Mouse (Mus musculus) intestine, embryonic 15.5 days (tissue): ENCODE results near the gene Surf6. TPM values are rescaled to one million over a fixed set of nuclear protein-coding genes. Genes with fewer than 3 reads are reported as not detected.
"Not testable (repeated sequence)": the region's sequence is repeated elsewhere in the genome, so short reads cannot be mapped to it uniquely, and the experiment has no call there.

ENCODE experiments used
- ATAC-seq: fragments of 200-750 bp; cut with Nextera tagmentation; 2 replicates; pipeline ENCODE4 v1.8.0; 2017; ENCODE audit warnings: moderate TSS enrichment, moderate library complexity
- H3K27ac ChIP-seq: fragments of 300-500 bp; sonication (generic); 2 replicates; pipeline ENCODE4 v1.5.1; 2015; ENCODE audit warnings: mild to moderate bottlenecking, inconsistent platforms
- H3K27me3 ChIP-seq: fragments of 300-500 bp; sonication (generic); replicated peaks from 2 replicates; pipeline ENCODE4 v1.6.1; 2015; ENCODE audit warnings: inconsistent platforms
- H3K36me3 ChIP-seq: fragments of 300-500 bp; sonication (generic); 2 replicates; pipeline ENCODE4 v1.6.1; 2015; ENCODE audit warnings: inconsistent platforms
- H3K4me1 ChIP-seq: fragments of 300-500 bp; sonication (generic); replicated peaks from 2 replicates; pipeline ENCODE4 v1.6.1; 2015; ENCODE audit warnings: inconsistent platforms
- H3K4me2 ChIP-seq: fragments of 300-500 bp; sonication (generic); replicated peaks from 2 replicates; pipeline ENCODE4 v1.6.1; 2015; ENCODE audit warnings: mild to moderate bottlenecking, inconsistent platforms
- H3K4me3 ChIP-seq: fragments of 300-500 bp; sonication (generic); replicated peaks from 2 replicates; pipeline ENCODE4 v1.5.1; 2015; ENCODE audit warnings: inconsistent platforms
- H3K9ac ChIP-seq: fragments of 300-500 bp; sonication (generic); 2 replicates; pipeline ENCODE4 v1.6.1; 2015; ENCODE audit warnings: inconsistent platforms
- H3K9me3 ChIP-seq: fragments of 300-500 bp; sonication (generic); 2 replicates; pipeline ENCODE4 v1.6.1; 2016; ENCODE audit warnings: inconsistent platforms
- WGBS: fragments of 180-500 bp; shearing (Covaris S2); methylation state at CpG from one replicate; pipeline ENCODE4 v1.1.7; 2015; 5-methylcytosine and 5-hydroxymethylcytosine counted together
- polyA plus RNA-seq: library from polyadenylated mRNA; unstranded; fragments of >200 nt; fragmentation: Nextera tagmentation; extraction: Ambion mirVana; gene quantifications from 2 replicates; pipeline ENCODE4 v1.2.1, GENCODE M21; 2015

Surf6 gene
- polyA plus RNA-seq, 1 experiment from 2014 or later: 23.0 TPM

- Histone ChIP-seq H3K4me2 (peak within 1 kb of the TSS; percentile 84), H3K27me3 (no peaks in the 10 kb centered on the region), H3K9ac (peak within 1 kb of the TSS; percentile 81), H3K9me3 (no peaks in the 10 kb centered on the region), H3K4me1 (peaks cover 27% of the 10 kb centered on the region), H3K27ac (peak within 1 kb of the TSS; percentile 88), H3K4me3 (peak within 1 kb of the TSS; percentile 60), H3K36me3 (peaks cover 30% of the 10 kb centered on the region)
- WGBS: 0% methylated on average over 73 of the region's 74 CpGs
- ATAC-seq: peak; percentile 96
These were observed 7.7 kb upstream of the Surf6 start, which contains the start of the genes Med22 and Rpl7a for GRCm38 (mm10) chr2:26910124-26910993. TSS of gene Med22 (minus strand) at chr2:26910677. TSS of gene Rpl7a (plus strand) at chr2:26910764.

- Histone ChIP-seq H3K36me3 (peaks cover 30% of the 10 kb centered on the region), H3K27me3 (no peaks in the 10 kb centered on the region), H3K4me2 (peak overlapping the region; percentile 60), H3K4me3 (peak overlapping the region; percentile 60), H3K4me1 (peaks cover 22% of the 10 kb centered on the region), H3K9ac (peak overlapping the region; percentile 63), H3K27ac (peak overlapping the region; percentile 81; the same call in 1 of the 2 replicates), H3K9me3 (no peaks in the 10 kb centered on the region)
- no peak for ATAC-seq
These were observed 6.7 kb upstream of the Surf6 start for GRCm38 (mm10) chr2:26909387-26909784.

- 63% methylated on average over 18 of the region's 18 CpGs for WGBS
- H3K9ac ChIP-seq: peak overlapping the region; percentile 33
- H3K36me3 ChIP-seq: peaks cover 29% of the 10 kb centered on the region
- H3K4me2 ChIP-seq: peak overlapping the region; percentile 60
- ATAC-seq: no peak
- peaks cover 25% of the 10 kb centered on the region for H3K4me1 ChIP-seq
- no peaks in the 10 kb centered on the region for H3K27me3 ChIP-seq
- peak overlapping the region; percentile 60 for H3K4me3 ChIP-seq
- no peak overlapping the region for H3K27ac ChIP-seq
- no peaks in the 10 kb centered on the region for H3K9me3 ChIP-seq
These were observed 6.2 kb upstream of the Surf6 start for GRCm38 (mm10) chr2:26908710-26909386.

DNA sequence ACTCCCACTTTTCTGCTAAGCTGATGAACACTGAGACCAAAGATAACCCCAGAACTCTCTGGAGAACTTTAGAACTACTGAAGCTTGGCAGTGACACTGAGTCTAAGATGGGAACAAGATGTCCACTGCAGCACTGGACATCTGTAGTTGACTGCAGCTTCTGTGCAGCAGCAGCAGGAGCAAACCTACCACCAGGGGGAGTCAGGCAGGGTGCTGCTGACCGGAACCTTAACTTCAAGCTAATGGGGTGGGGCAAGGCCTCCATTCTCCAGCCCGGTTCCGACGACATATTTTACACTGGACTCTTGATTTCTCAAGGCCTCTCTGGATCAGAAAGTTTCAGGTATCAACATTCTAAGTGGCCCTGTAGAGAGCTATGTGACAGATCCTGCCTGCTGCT, 4.4 kb upstream of the Surf6 start:
- no peak for ATAC-seq
- Histone ChIP-seq H3K36me3 (peaks cover 19% of the 10 kb centered on the region; the same call in 1 of the 2 replicates), H3K4me3 (no peak overlapping the region), H3K9ac (no peak overlapping the region), H3K9me3 (no peaks in the 10 kb centered on the region), H3K4me2 (no peak overlapping the region), H3K27me3 (no peaks in the 10 kb centered on the region), H3K27ac (no peak overlapping the region), H3K4me1 (peaks cover 27% of the 10 kb centered on the region)
- WGBS: 62% methylated on average over 4 of the region's 4 CpGs

GRCm38 (mm10) chr2:26906431-26906830, 3.8 kb upstream of the Surf6 start:
- H3K9me3 ChIP-seq: no peaks in the 10 kb centered on the region
- H3K4me1 ChIP-seq: peaks cover 26% of the 10 kb centered on the region
- WGBS: 93% methylated on average over 3 of the region's 3 CpGs
- peaks cover 19% of the 10 kb centered on the region; the same call in 1 of the 2 replicates for H3K36me3 ChIP-seq
- H3K27me3 ChIP-seq: no peaks in the 10 kb centered on the region
- no peak for ATAC-seq
- H3K4me3 ChIP-seq: no peak overlapping the region
- H3K9ac ChIP-seq: no peak overlapping the region
- H3K27ac ChIP-seq: no peak overlapping the region
- H3K4me2 ChIP-seq: no peak overlapping the region

DNA sequence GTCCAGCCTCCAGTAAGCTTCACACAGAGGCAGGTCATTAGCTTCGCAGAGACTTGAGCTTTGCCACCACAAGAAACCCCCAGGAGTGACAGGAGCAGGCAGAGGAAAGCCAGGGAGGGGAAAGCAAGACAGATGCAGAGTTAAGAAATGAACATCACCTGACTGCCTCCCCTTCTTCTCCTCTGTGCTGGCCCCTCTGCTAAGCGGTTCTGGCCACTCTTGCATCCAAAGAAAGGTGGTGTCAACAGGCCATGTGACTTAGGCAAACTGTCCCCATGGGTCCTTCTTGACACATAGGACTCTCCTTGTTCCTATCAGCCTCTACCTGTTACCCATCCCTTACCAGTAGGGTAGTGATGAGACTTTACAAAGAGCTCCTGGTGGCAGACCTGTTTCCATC, 3.3 kb upstream of the Surf6 start:
- WGBS: 94% methylated on average over 2 of the region's 2 CpGs

GRCm38 (mm10) chr2:26903311-26903710, 632 bp upstream of the Surf6 start:
- H3K9me3 ChIP-seq: no peaks in the 10 kb centered on the region
- peaks cover 19% of the 10 kb centered on the region for H3K4me1 ChIP-seq
- peak overlapping the region; percentile 72 for H3K4me3 ChIP-seq
- H3K27ac ChIP-seq: peak overlapping the region; percentile 85
- no peak for ATAC-seq
- 10% methylated on average over 7 of the region's 7 CpGs for WGBS
- peak overlapping the region; percentile 72 for H3K4me2 ChIP-seq
- no peaks in the 10 kb centered on the region for H3K27me3 ChIP-seq
- peaks cover 33% of the 10 kb centered on the region for H3K36me3 ChIP-seq
- H3K9ac ChIP-seq: peak overlapping the region; percentile 61

More for the DNA sequence above, 3.3 kb upstream of the Surf6 start:
- ATAC-seq: no peak
- no peak overlapping the region for H3K9ac ChIP-seq
- H3K36me3 ChIP-seq: peaks cover 19% of the 10 kb centered on the region; the same call in 1 of the 2 replicates
- no peak overlapping the region for H3K4me2 ChIP-seq
- H3K9me3 ChIP-seq: no peaks in the 10 kb centered on the region
- no peak overlapping the region for H3K27ac ChIP-seq
- no peaks in the 10 kb centered on the region for H3K27me3 ChIP-seq
- peaks cover 26% of the 10 kb centered on the region for H3K4me1 ChIP-seq
- no peak overlapping the region for H3K4me3 ChIP-seq

GRCm38 (mm10) chr2:26901834-26902400, 762 bp downstream of the Surf6 start:
- Histone ChIP-seq H3K4me1 (peaks cover 13% of the 10 kb centered on the region), H3K9me3 (no peaks in the 10 kb centered on the region), H3K4me2 (peak overlapping the region; percentile 72), H3K36me3 (peaks cover 34% of the 10 kb centered on the region), H3K4me3 (peak overlapping the region; percentile 72), H3K27me3 (no peaks in the 10 kb centered on the region), H3K27ac (peak overlapping the region; percentile 85; the same call in 1 of the 2 replicates), H3K9ac (peak overlapping the region; percentile 65)
- ATAC-seq: no peak
- WGBS: 6% methylated on average over 7 of the region's 7 CpGs

- H3K36me3 ChIP-seq: peaks cover 26% of the 10 kb centered on the region
- H3K4me1 ChIP-seq: peaks cover 13% of the 10 kb centered on the region
- no peak for ATAC-seq
- no peak overlapping the region for H3K4me2 ChIP-seq
- no peak overlapping the region for H3K9ac ChIP-seq
- H3K9me3 ChIP-seq: no peaks in the 10 kb centered on the region
- H3K27me3 ChIP-seq: no peaks in the 10 kb centered on the region
- no peak overlapping the region for H3K4me3 ChIP-seq
- 68% methylated on average over 1 of the region's 1 CpGs for WGBS
- no peak overlapping the region for H3K27ac ChIP-seq
These were observed 1.9 kb downstream of the Surf6 start for GRCm38 (mm10) chr2:26900731-26901130.

- peaks cover 59% of the 10 kb centered on the region for H3K36me3 ChIP-seq
- H3K4me1 ChIP-seq: no peaks in the 10 kb centered on the region
- no peak overlapping the region for H3K4me3 ChIP-seq
- ATAC-seq: no peak
- no peaks in the 10 kb centered on the region for H3K27me3 ChIP-seq
- no peaks in the 10 kb centered on the region for H3K9me3 ChIP-seq
- no peak overlapping the region for H3K9ac ChIP-seq
- no peak overlapping the region for H3K27ac ChIP-seq
- H3K4me2 ChIP-seq: no peak overlapping the region
- WGBS: 90% methylated on average over 4 of the region's 4 CpGs
These were observed 6.8 kb downstream of the Surf6 start for GRCm38 (mm10) chr2:26895898-26896297.

- whole genome bisulfite sequencing: 79% methylated on average over 4 of the region's 4 CpGs
- not testable (repeated sequence) for ATAC-seq, H3K27ac ChIP-seq, H3K4me2 ChIP-seq, H3K4me3 ChIP-seq, H3K9me3 ChIP-seq, H3K9ac ChIP-seq, H3K27me3 ChIP-seq, H3K4me1 ChIP-seq
- H3K36me3 ChIP-seq: peaks cover 10% of the 10 kb centered on the region
These were observed 16.5 kb downstream of the Surf6 start for GRCm38 (mm10) chr2:26886170-26886569.

DNA sequence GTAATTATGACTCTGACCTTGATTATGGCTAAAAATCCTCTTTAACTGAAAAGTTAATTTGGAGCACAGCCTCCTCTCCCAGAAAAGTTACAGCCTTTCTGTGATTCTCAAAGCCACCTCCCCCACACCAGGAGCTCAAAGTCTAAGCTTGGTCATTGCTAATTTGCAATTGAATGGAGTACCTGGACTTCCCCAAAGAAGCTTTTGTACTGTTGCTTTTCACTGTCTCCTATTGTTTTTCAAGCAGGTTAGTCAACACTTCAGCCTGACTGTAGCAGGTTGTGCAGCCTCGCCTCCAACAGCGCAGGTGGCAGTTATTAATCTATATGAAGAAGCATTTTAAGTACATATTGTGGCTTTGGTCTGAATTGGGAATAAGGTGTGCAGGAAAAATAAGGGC, 17.1 kb downstream of the Surf6 start:
- H3K27me3 ChIP-seq, ATAC-seq, H3K36me3 ChIP-seq, H3K4me1 ChIP-seq, H3K27ac ChIP-seq, H3K4me2 ChIP-seq, H3K9me3 ChIP-seq, H3K4me3 ChIP-seq, H3K9ac ChIP-seq: not testable (repeated sequence)
- 91% methylated on average over 2 of the region's 2 CpGs for WGBS
